Mouse (Mus musculus): ENCODE measurements around the gene Pik3ca. TPM values are rescaled to one million over a fixed set of nuclear protein-coding genes. Genes with fewer than 3 reads are reported as not detected.
"Not testable (repeated sequence)": the region's sequence is repeated elsewhere in the genome, so short reads cannot be mapped to it uniquely, and the experiment has no call there.

Gene Pik3ca
- polyA plus RNA-seq, 1 experiment from 2014 or later = 8.2 TPM

- H3K27ac ChIP-seq (replicated peaks) = no peak overlapping the region
- H3K9me3 ChIP-seq = no peaks in the 10 kb centered on the region
- H3K4me3 ChIP-seq = no peak overlapping the region
- WGBS = 85% methylated on average over 6 of the region's 6 CpGs
- H3K36me3 ChIP-seq (replicated peaks) = no peaks in the 10 kb centered on the region
- no peaks in the 10 kb centered on the region; the same call in 1 of the 2 replicates for H3K4me1 ChIP-seq
- no peaks in the 10 kb centered on the region for H3K27me3 ChIP-seq (replicated peaks; ENCODE audit: low read depth, poor library complexity, severe bottlenecking)
- no peak for DNase-seq (ENCODE audit: low spot score)
Measured at GRCm38 (mm10) chr3:32406804-32407203, 9.3 kb downstream of the Pik3ca start.

GRCm38 (mm10) chr3:32408811-32409273 is 11.4 kb downstream of the Pik3ca start:
- H3K36me3 ChIP-seq (replicated peaks) = no peaks in the 10 kb centered on the region
- WGBS = 92% methylated on average over 3 of the region's 3 CpGs
- no peak overlapping the region for H3K27ac ChIP-seq (replicated peaks)
- no peaks in the 10 kb centered on the region for H3K9me3 ChIP-seq
- DNase-seq (ENCODE audit: low spot score) = no peak
- no peaks in the 10 kb centered on the region for H3K27me3 ChIP-seq (replicated peaks; ENCODE audit: low read depth, poor library complexity, severe bottlenecking)
- H3K4me1 ChIP-seq = no peaks in the 10 kb centered on the region
- H3K4me3 ChIP-seq = no peak overlapping the region

GRCm38 (mm10) chr3:32412502-32413044 is 15.1 kb downstream of the Pik3ca start:
- H3K36me3 ChIP-seq (replicated peaks) = peaks cover under 1% of the 10 kb centered on the region; the same call in 1 of the 2 replicates
- no peaks in the 10 kb centered on the region for H3K9me3 ChIP-seq
- H3K27me3 ChIP-seq (replicated peaks; ENCODE audit: low read depth, poor library complexity, severe bottlenecking) = no peaks in the 10 kb centered on the region
- peaks cover 20% of the 10 kb centered on the region for H3K4me1 ChIP-seq
- 78% methylated on average over 7 of the region's 7 CpGs for WGBS
- DNase-seq (ENCODE audit: low spot score) = no peak
- H3K27ac ChIP-seq (replicated peaks) = no peak overlapping the region
- no peak overlapping the region for H3K4me3 ChIP-seq

- H3K9me3 ChIP-seq = no peaks in the 10 kb centered on the region
- H3K36me3 ChIP-seq (replicated peaks) = peaks cover 6% of the 10 kb centered on the region; the same call in 1 of the 2 replicates
- H3K4me3 ChIP-seq = no peak overlapping the region
- no peak overlapping the region for H3K27ac ChIP-seq (replicated peaks)
- WGBS = 62% methylated on average over 4 of the region's 4 CpGs
- peaks cover 20% of the 10 kb centered on the region for H3K4me1 ChIP-seq
- no peak for DNase-seq (ENCODE audit: low spot score)
- H3K27me3 ChIP-seq (replicated peaks; ENCODE audit: low read depth, poor library complexity, severe bottlenecking) = no peaks in the 10 kb centered on the region
Measured at GRCm38 (mm10) chr3:32414381-32414780, 16.9 kb downstream of the Pik3ca start.

GRCm38 (mm10) chr3:32415370-32416309 is 18.2 kb downstream of the Pik3ca start:
- H3K27ac ChIP-seq (replicated peaks) = no peak overlapping the region
- peaks cover 6% of the 10 kb centered on the region; the same call in 1 of the 2 replicates for H3K36me3 ChIP-seq (replicated peaks)
- no peak for DNase-seq (ENCODE audit: low spot score)
- H3K27me3 ChIP-seq (replicated peaks; ENCODE audit: low read depth, poor library complexity, severe bottlenecking) = no peaks in the 10 kb centered on the region
- no peak overlapping the region for H3K4me3 ChIP-seq
- H3K4me1 ChIP-seq = peaks cover 20% of the 10 kb centered on the region
- no peaks in the 10 kb centered on the region for H3K9me3 ChIP-seq
- WGBS = 74% methylated on average over 3 of the region's 3 CpGs

GRCm38 (mm10) chr3:32417751-32418211 is 20.3 kb downstream of the Pik3ca start:
- Histone ChIP-seq H3K4me3 (no peak overlapping the region), H3K9me3 (no peaks in the 10 kb centered on the region), H3K4me1 (peaks cover 20% of the 10 kb centered on the region), H3K27me3 (replicated peaks; ENCODE audit: low read depth, poor library complexity, severe bottlenecking) (no peaks in the 10 kb centered on the region), H3K27ac (replicated peaks) (no peak overlapping the region), H3K36me3 (replicated peaks) (peaks cover 6% of the 10 kb centered on the region; the same call in 1 of the 2 replicates)
- WGBS = 92% methylated on average over 5 of the region's 5 CpGs
- no peak for DNase-seq (ENCODE audit: low spot score)

GRCm38 (mm10) chr3:32419866-32420265 is 22.4 kb downstream of the Pik3ca start:
- no peak overlapping the region for H3K27ac ChIP-seq (replicated peaks)
- H3K27me3 ChIP-seq (replicated peaks; ENCODE audit: low read depth, poor library complexity, severe bottlenecking) = no peaks in the 10 kb centered on the region
- 74% methylated on average over 2 of the region's 2 CpGs for whole genome bisulfite sequencing
- no peak overlapping the region for H3K4me3 ChIP-seq
- H3K9me3 ChIP-seq = no peaks in the 10 kb centered on the region
- peaks cover 14% of the 10 kb centered on the region for H3K4me1 ChIP-seq
- no peak for DNase-seq (ENCODE audit: low spot score)
- peaks cover 15% of the 10 kb centered on the region for H3K36me3 ChIP-seq (replicated peaks)

- H3K27ac ChIP-seq (replicated peaks) = no peak overlapping the region
- WGBS = 93% methylated on average over 6 of the region's 6 CpGs
- peaks cover 2% of the 10 kb centered on the region for H3K4me1 ChIP-seq
- H3K36me3 ChIP-seq (replicated peaks) = peaks cover 22% of the 10 kb centered on the region
- no peaks in the 10 kb centered on the region for H3K9me3 ChIP-seq
- H3K4me3 ChIP-seq = no peak overlapping the region
- H3K27me3 ChIP-seq (replicated peaks; ENCODE audit: low read depth, poor library complexity, severe bottlenecking) = no peaks in the 10 kb centered on the region
- DNase-seq (ENCODE audit: low spot score) = no peak
Measured at GRCm38 (mm10) chr3:32421115-32422054, 23.9 kb downstream of the Pik3ca start.

GRCm38 (mm10) chr3:32427695-32428094 is 30.2 kb downstream of the Pik3ca start:
- H3K27ac ChIP-seq (replicated peaks) = no peak overlapping the region
- H3K4me1 ChIP-seq = no peaks in the 10 kb centered on the region
- H3K9me3 ChIP-seq = no peaks in the 10 kb centered on the region
- H3K27me3 ChIP-seq (replicated peaks; ENCODE audit: low read depth, poor library complexity, severe bottlenecking) = no peaks in the 10 kb centered on the region
- H3K36me3 ChIP-seq (replicated peaks) = peaks cover 18% of the 10 kb centered on the region
- no peak for DNase-seq (ENCODE audit: low spot score)
- 79% methylated on average over 4 of the region's 4 CpGs for WGBS
- no peak overlapping the region for H3K4me3 ChIP-seq

GRCm38 (mm10) chr3:32428361-32428760 is 30.9 kb downstream of the Pik3ca start:
- Histone ChIP-seq H3K4me1 (no peaks in the 10 kb centered on the region), H3K36me3 (replicated peaks) (peaks cover 18% of the 10 kb centered on the region), H3K4me3 (no peak overlapping the region), H3K9me3 (no peaks in the 10 kb centered on the region), H3K27me3 (replicated peaks; ENCODE audit: low read depth, poor library complexity, severe bottlenecking) (no peaks in the 10 kb centered on the region), H3K27ac (replicated peaks) (no peak overlapping the region)
- no peak for DNase-seq (ENCODE audit: low spot score)
- 95% methylated on average over 3 of the region's 3 CpGs for WGBS

- Histone ChIP-seq H3K4me3 (no peak overlapping the region), H3K36me3 (replicated peaks) (peaks cover 14% of the 10 kb centered on the region), H3K27ac (replicated peaks) (no peak overlapping the region), H3K4me1 (no peaks in the 10 kb centered on the region), H3K9me3 (no peaks in the 10 kb centered on the region), H3K27me3 (replicated peaks; ENCODE audit: low read depth, poor library complexity, severe bottlenecking) (no peaks in the 10 kb centered on the region)
- 80% methylated on average over 4 of the region's 4 CpGs for WGBS
- DNase-seq (ENCODE audit: low spot score) = no peak
Measured at GRCm38 (mm10) chr3:32428921-32429320, 31.4 kb downstream of the Pik3ca start.

- not testable (repeated sequence) for DNase-seq (ENCODE audit: low spot score); H3K27me3 ChIP-seq (replicated peaks; ENCODE audit: low read depth, poor library complexity, severe bottlenecking); H3K4me3 ChIP-seq; H3K9me3 ChIP-seq; H3K27ac ChIP-seq (replicated peaks); H3K36me3 ChIP-seq (replicated peaks); H3K4me1 ChIP-seq
Measured at GRCm38 (mm10) chr3:32429351-32429750, 31.9 kb downstream of the Pik3ca start.

All from embryonic facial prominence, embryonic 10.5 days (tissue).